Mouse (Mus musculus): ENCODE data around the gene Rnf128. TPM values are rescaled to one million over a fixed set of nuclear protein-coding genes. Genes with fewer than 3 reads are reported as not detected.
A peak's percentile ranks its signal among the peaks of the same experiment; 100 is the strongest.

The Rnf128 gene
- polyA plus RNA-seq, 1 experiment: 5.2 TPM

DNA sequence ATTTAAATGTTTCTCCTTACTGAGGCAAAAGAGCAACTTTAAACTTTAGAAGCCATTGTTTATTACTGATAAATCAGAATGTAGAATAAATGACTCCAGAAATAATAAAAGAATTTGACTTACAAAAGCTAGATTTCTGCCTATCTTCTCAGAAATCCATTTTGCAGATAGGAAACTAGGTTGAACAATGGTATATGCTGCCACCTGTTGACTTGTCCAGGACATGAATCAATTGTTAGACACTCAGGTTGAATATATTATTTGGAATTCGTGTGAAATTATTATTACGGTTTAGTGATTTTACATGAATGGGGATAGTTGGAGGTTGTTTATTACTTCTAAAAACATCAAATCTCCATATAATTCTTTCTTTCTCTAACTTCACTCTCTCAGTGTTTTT lies 102.7 kb downstream of the Rnf128 start:
- no peaks in the 10 kb centered on the region for H3K36me3 ChIP-seq (ENCODE audit: control insufficient read depth, insufficient read depth)
- H3K4me3 ChIP-seq: no peak overlapping the region
- no peak overlapping the region for H3K4me2 ChIP-seq (ENCODE audit: low read depth)
- no peak overlapping the region for H3ac ChIP-seq (ENCODE audit: control insufficient read depth, insufficient read length)
- H3K79me2 ChIP-seq (ENCODE audit: control insufficient read depth, insufficient read depth): no peaks in the 10 kb centered on the region
- TF ChIP-seq TCF3 (IDR thresholded peaks at IDR 0.05; ENCODE audit: insufficient read length, low read depth): no peak
- TF ChIP-seq MYOD1 (IDR thresholded peaks at IDR 0.05; ENCODE audit: control insufficient read depth in 1 of 3, insufficient read length in 2 of 3, low read depth in 2 of 3): no peak
- TF ChIP-seq POLR2A (IDR thresholded peaks at IDR 0.05; ENCODE audit: insufficient read length, low read depth): no peak
- H3K27me3 ChIP-seq (ENCODE audit: control insufficient read depth, insufficient read depth, insufficient read length): no peaks in the 10 kb centered on the region

GRCm38 (mm10) chrX:139684410-139684774 lies 121.3 kb downstream of the Rnf128 start:
- Histone ChIP-seq H3K36me3 (ENCODE audit: control insufficient read depth, insufficient read depth) (no peaks in the 10 kb centered on the region), H3K4me2 (ENCODE audit: low read depth) (peak overlapping the region; percentile 66), H3K79me2 (ENCODE audit: control insufficient read depth, insufficient read depth) (peaks cover 19% of the 10 kb centered on the region), H3K4me3 (peak overlapping the region; percentile 78), H3ac (ENCODE audit: control insufficient read depth, insufficient read length) (peak overlapping the region; percentile 20), H3K27me3 (ENCODE audit: control insufficient read depth, insufficient read depth, insufficient read length) (no peaks in the 10 kb centered on the region)
- TF ChIP-seq POLR2A (IDR thresholded peaks at IDR 0.05; ENCODE audit: insufficient read length, low read depth) (no peak), MYOD1 (IDR thresholded peaks at IDR 0.05; ENCODE audit: control insufficient read depth in 1 of 3, insufficient read length in 2 of 3, low read depth in 2 of 3) (no peak), USF1 (IDR thresholded peaks at IDR 0.05; ENCODE audit: low read depth) (no peak), CEBPB (IDR thresholded peaks at IDR 0.05; ENCODE audit: insufficient read depth, poor library complexity, severe bottlenecking) (no peak), POLR2AphosphoS2 (IDR thresholded peaks at IDR 0.05; ENCODE audit: insufficient read length, low read depth) (no peak), SRF (IDR thresholded peaks at IDR 0.05; ENCODE audit: control insufficient read depth, insufficient read length, low read depth) (no peak), REST (IDR thresholded peaks at IDR 0.05; ENCODE audit: insufficient read depth, insufficient read length) (no peak), E2F4 (IDR thresholded peaks at IDR 0.05; ENCODE audit: insufficient read depth) (no peak), TCF3 (IDR thresholded peaks at IDR 0.05; ENCODE audit: insufficient read length, low read depth) (no peak), MYOG (IDR thresholded peaks at IDR 0.05; ENCODE audit: control insufficient read depth in 1 of 3, insufficient read depth in 1 of 3, insufficient read length in 2 of 3, low read depth in 2 of 3) (no peak), MAX (IDR thresholded peaks at IDR 0.05; ENCODE audit: low read depth) (no peak), TCF12 (IDR thresholded peaks at IDR 0.05; ENCODE audit: insufficient read depth, poor library complexity, severe bottlenecking) (no peak)

- H3K4me3 ChIP-seq: peak within 1 kb of the TSS; percentile 78
- H3K36me3 ChIP-seq (ENCODE audit: control insufficient read depth, insufficient read depth): no peaks in the 10 kb centered on the region
- TF ChIP-seq POLR2AphosphoS2 (IDR thresholded peaks at IDR 0.05; ENCODE audit: insufficient read length, low read depth): peak; percentile 34
- TF ChIP-seq POLR2A (IDR thresholded peaks at IDR 0.05; ENCODE audit: insufficient read length, low read depth): peak; percentile 40
- TF ChIP-seq MAX (IDR thresholded peaks at IDR 0.05; ENCODE audit: low read depth): no peak
- TF ChIP-seq SRF (IDR thresholded peaks at IDR 0.05; ENCODE audit: control insufficient read depth, insufficient read length, low read depth): no peak
- H3K4me2 ChIP-seq (ENCODE audit: low read depth): peak within 1 kb of the TSS; percentile 69
- H3ac ChIP-seq (ENCODE audit: control insufficient read depth, insufficient read length): peak within 1 kb of the TSS; percentile 20
- peaks cover 19% of the 10 kb centered on the region for H3K79me2 ChIP-seq (ENCODE audit: control insufficient read depth, insufficient read depth)
- H3K27me3 ChIP-seq (ENCODE audit: control insufficient read depth, insufficient read depth, insufficient read length): no peaks in the 10 kb centered on the region
Observed at GRCm38 (mm10) chrX:139684775-139685695, 121.9 kb downstream of the Rnf128 start, which contains the start of gene Tbc1d8b. Gene Tbc1d8b, plus strand, starts transcription at chrX:139684996.

- Histone ChIP-seq H3K27me3 (ENCODE audit: control insufficient read depth, insufficient read depth, insufficient read length) (no peaks in the 10 kb centered on the region), H3ac (ENCODE audit: control insufficient read depth, insufficient read length) (no peak within 1 kb of the TSS), H3K4me3 (no peak within 1 kb of the TSS), H3K36me3 (ENCODE audit: control insufficient read depth, insufficient read depth) (no peaks in the 10 kb centered on the region), H3K79me2 (ENCODE audit: control insufficient read depth, insufficient read depth) (no peaks in the 10 kb centered on the region), H3K4me2 (ENCODE audit: low read depth) (no peak within 1 kb of the TSS)
- no peak for TF ChIP-seq POLR2A (IDR thresholded peaks at IDR 0.05; ENCODE audit: insufficient read length, low read depth)
- TF ChIP-seq POLR2AphosphoS2 (IDR thresholded peaks at IDR 0.05; ENCODE audit: insufficient read length, low read depth): no peak
- TF ChIP-seq CEBPB (IDR thresholded peaks at IDR 0.05; ENCODE audit: insufficient read depth, poor library complexity, severe bottlenecking): no peak
- no peak for TF ChIP-seq E2F4 (IDR thresholded peaks at IDR 0.05; ENCODE audit: insufficient read depth)
- no peak for TF ChIP-seq REST (IDR thresholded peaks at IDR 0.05; ENCODE audit: insufficient read depth, insufficient read length)
- no peak for TF ChIP-seq TCF3 (IDR thresholded peaks at IDR 0.05; ENCODE audit: insufficient read length, low read depth)
- no peak for TF ChIP-seq MYOD1 (IDR thresholded peaks at IDR 0.05; ENCODE audit: control insufficient read depth in 1 of 3, insufficient read length in 2 of 3, low read depth in 2 of 3)
Observed at GRCm38 (mm10) chrX:139714381-139714780, 151.3 kb downstream of the Rnf128 start, which contains the start of gene Gm15013. Gene Gm15013, minus strand, starts transcription at chrX:139714481.

DNA sequence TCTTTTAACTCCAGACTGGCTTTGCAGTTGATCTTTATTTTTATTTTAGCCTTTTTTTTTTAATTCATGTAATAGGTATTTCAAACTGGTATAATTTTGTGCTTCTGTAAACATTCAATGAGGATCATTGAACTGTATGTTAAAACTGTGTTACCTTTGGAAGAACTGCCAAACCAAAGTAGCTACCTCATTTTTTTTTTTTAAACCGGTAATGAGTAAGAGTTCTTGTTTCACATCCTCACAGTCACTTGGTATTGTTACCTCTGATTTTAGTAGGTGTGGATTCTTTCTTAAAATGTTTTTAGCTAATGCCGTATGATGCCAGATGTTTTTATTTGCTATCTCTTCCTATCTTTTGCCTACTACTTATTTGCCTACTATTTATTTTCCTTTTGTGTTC lies 159.2 kb downstream of the Rnf128 start:
- TF ChIP-seq POLR2A (IDR thresholded peaks at IDR 0.05; ENCODE audit: insufficient read length, low read depth): no peak
- TF ChIP-seq TCF12 (IDR thresholded peaks at IDR 0.05; ENCODE audit: insufficient read depth, poor library complexity, severe bottlenecking): no peak
- TF ChIP-seq SRF (IDR thresholded peaks at IDR 0.05; ENCODE audit: control insufficient read depth, insufficient read length, low read depth): no peak
- Histone ChIP-seq H3K79me2 (ENCODE audit: control insufficient read depth, insufficient read depth) (no peaks in the 10 kb centered on the region), H3ac (ENCODE audit: control insufficient read depth, insufficient read length) (no peak overlapping the region), H3K4me3 (no peak overlapping the region), H3K36me3 (ENCODE audit: control insufficient read depth, insufficient read depth) (no peaks in the 10 kb centered on the region), H3K27me3 (ENCODE audit: control insufficient read depth, insufficient read depth, insufficient read length) (no peaks in the 10 kb centered on the region), H3K4me2 (ENCODE audit: low read depth) (no peak overlapping the region)

Other genes with a start within 250 kb of the Rnf128 start
- not detected for gene Trap1a, start 229.6 kb upstream of the Rnf128 start, polyA plus RNA-seq (2012; fragmentation: generic; extraction: Trizol)
- 0.05 TPM for gene D330045A20Rik, start 82.9 kb upstream of the Rnf128 start, polyA plus RNA-seq (2012; fragmentation: generic; extraction: Trizol)
- 1.8 TPM for gene Tbc1d8b, start 121.7 kb downstream of the Rnf128 start, polyA plus RNA-seq (2012; fragmentation: generic; extraction: Trizol)
- gene Gm15013, start 151.2 kb downstream of the Rnf128 start, polyA plus RNA-seq (2012; fragmentation: generic; extraction: Trizol): 0.13 TPM
- 3.1 TPM for gene Ripply1, start 219.0 kb downstream of the Rnf128 start, polyA plus RNA-seq (2012; fragmentation: generic; extraction: Trizol)
- 1.0 TPM for gene Cldn2, start 237.5 kb downstream of the Rnf128 start, polyA plus RNA-seq (2012; fragmentation: generic; extraction: Trizol)